ENCODE assay signal across 7 mouse cellular contexts in genomic region chr3:138442203-138442602, GRCm38 (mm10). TPM values are rescaled to one million over a fixed set of nuclear protein-coding genes. Genes with fewer than 3 reads are reported as not detected.
DNase-seq lines count a peak whose midpoint lies in the region; ATAC-seq lines count a peak whose summit lies in the region.

No protein-coding gene starts in this region.

- H3K9me3 ChIP-seq in lung, embryonic 16.5 days (ENCODE audit: control insufficient read depth, low read length), result no peaks in the 10 kb centered on the region
- no peaks in the 10 kb centered on the region for H3K9me3 ChIP-seq in forebrain, embryonic 10.5 days
- H3K9me3 ChIP-seq in limb, embryonic 15.5 days, result no peaks in the 10 kb centered on the region
- H3K9me3 ChIP-seq in stomach, embryonic 15.5 days, result no peaks in the 10 kb centered on the region

- no peaks in the 10 kb centered on the region for H3K27me3 ChIP-seq in lung, embryonic 16.5 days (ENCODE audit: control insufficient read depth, insufficient read depth, low read depth, low read length)
- H3K27me3 ChIP-seq in forebrain, embryonic 10.5 days (ENCODE audit: poor library complexity, severe bottlenecking), result no peaks in the 10 kb centered on the region
- H3K27me3 ChIP-seq in limb, embryonic 15.5 days, result no peaks in the 10 kb centered on the region
- no peaks in the 10 kb centered on the region for H3K27me3 ChIP-seq in stomach, embryonic 15.5 days (replicated peaks)

- no peak for DNase-seq in lung, postnatal 25 days (ENCODE audit: low spot score)
- DNase-seq in forebrain, embryonic 10.5 days (ENCODE audit: extremely low spot score, low spot score), result no peak
- no peak for DNase-seq in cerebellum, adult 11-12 months
- DNase-seq in urinary bladder, postnatal 25 days (ENCODE audit: low spot score), result no peak

- ATAC-seq in lung, embryonic 16.5 days (ENCODE audit: low read depth), result no peak
- 0 out of 2 replicates have a peak, but pooled peaks have one; percentile 3 for ATAC-seq in limb, embryonic 15.5 days (ENCODE audit: insufficient number of reproducible peaks, low FRiP score, low TSS enrichment, low read depth)
- no peak for ATAC-seq in stomach, embryonic 15.5 days (ENCODE audit: insufficient read depth, low FRiP score, low read depth)

- peak overlapping the region; percentile 96 for H3K4me3 ChIP-seq in lung, embryonic 16.5 days (ENCODE audit: low read length)
- peak overlapping the region; percentile 70 for H3K4me3 ChIP-seq in forebrain, embryonic 10.5 days
- peak overlapping the region; percentile 96 for H3K4me3 ChIP-seq in limb, embryonic 15.5 days
- H3K4me3 ChIP-seq in stomach, embryonic 15.5 days (replicated peaks), result peak overlapping the region; percentile 96

- peak overlapping the region; percentile 94 for H3K4me2 ChIP-seq in lung, embryonic 16.5 days (ENCODE audit: low read depth, low read length)
- peak overlapping the region; percentile 83 for H3K4me2 ChIP-seq in limb, embryonic 15.5 days
- H3K4me2 ChIP-seq in stomach, embryonic 15.5 days, result peak overlapping the region; percentile 86

- peak overlapping the region; percentile 86 for H3K27ac ChIP-seq in lung, embryonic 16.5 days (ENCODE audit: low read length)
- peak overlapping the region; percentile 95 for H3K27ac ChIP-seq in forebrain, embryonic 10.5 days
- peak overlapping the region; percentile 91 for H3K27ac ChIP-seq in limb, embryonic 15.5 days
- H3K27ac ChIP-seq in stomach, embryonic 15.5 days, result peak overlapping the region; percentile 85

- peak overlapping the region; percentile 84 for H3K9ac ChIP-seq in lung, embryonic 16.5 days (ENCODE audit: low read length)
- H3K9ac ChIP-seq in limb, embryonic 15.5 days, result peak overlapping the region; percentile 50
- H3K9ac ChIP-seq in stomach, embryonic 15.5 days, result peak overlapping the region; percentile 58

- under 1% methylated on average over 9 of the region's 9 CpGs for WGBS in lung, embryonic 16.5 days
- 4% methylated on average over 9 of the region's 9 CpGs for WGBS in forebrain, embryonic 10.5 days
- 3% methylated on average over 9 of the region's 9 CpGs for WGBS in limb, embryonic 15.5 days
- 2% methylated on average over 9 of the region's 9 CpGs for WGBS in stomach, embryonic 15.5 days

- H3K4me1 ChIP-seq in lung, embryonic 16.5 days (replicated peaks; ENCODE audit: control insufficient read depth, insufficient read depth, low read length), result peaks cover 9% of the 10 kb centered on the region
- H3K4me1 ChIP-seq in forebrain, embryonic 10.5 days, result peaks cover 28% of the 10 kb centered on the region
- peaks cover 11% of the 10 kb centered on the region for H3K4me1 ChIP-seq in limb, embryonic 15.5 days
- H3K4me1 ChIP-seq in stomach, embryonic 15.5 days, result peaks cover 9% of the 10 kb centered on the region

- peaks cover 6% of the 10 kb centered on the region for H3K36me3 ChIP-seq in lung, embryonic 16.5 days (ENCODE audit: control insufficient read depth, insufficient read depth, low read length)
- peaks cover 23% of the 10 kb centered on the region for H3K36me3 ChIP-seq in forebrain, embryonic 10.5 days (replicated peaks)
- H3K36me3 ChIP-seq in limb, embryonic 15.5 days, result peaks cover 22% of the 10 kb centered on the region
- 0 out of 2 replicates have a peak, but pooled peaks cover 8% of the 10 kb centered on the region for H3K36me3 ChIP-seq in stomach, embryonic 15.5 days

RNA-seq across cellular contexts. Expression of gene Adh5, which starts 0.7 kb away (rescaled TPM):
- polyA plus RNA-seq in lung, embryonic 16.5 days (2015; fragmentation: Nextera tagmentation; extraction: Ambion mirVana), result 212 and 215 TPM in 2 replicates
- 276 and 281 TPM in 2 replicates for polyA plus RNA-seq in forebrain, embryonic 10.5 days (2016; fragmentation: Nextera tagmentation; extraction: Ambion mirVana)
- polyA plus RNA-seq in limb, embryonic 15.5 days (2015; fragmentation: Nextera tagmentation; extraction: Ambion mirVana), result 154 and 166 TPM in 2 replicates
- polyA plus RNA-seq in stomach, embryonic 15.5 days (2015; fragmentation: Nextera tagmentation; extraction: Ambion mirVana), result 181 and 197 TPM in 2 replicates

RNA-seq across cellular contexts. Expression of gene Adh4, which starts 26.9 kb away (rescaled TPM):
- not detected in 2 replicates for polyA plus RNA-seq in lung, embryonic 16.5 days (2015; fragmentation: Nextera tagmentation; extraction: Ambion mirVana)
- polyA plus RNA-seq in forebrain, embryonic 10.5 days (2016; fragmentation: Nextera tagmentation; extraction: Ambion mirVana), result not detected in 2 replicates
- polyA plus RNA-seq in limb, embryonic 15.5 days (2015; fragmentation: Nextera tagmentation; extraction: Ambion mirVana), result 0.18 TPM in 1 of 2 replicates, not detected in the other
- polyA plus RNA-seq in stomach, embryonic 15.5 days (2015; fragmentation: Nextera tagmentation; extraction: Ambion mirVana), result 0.12 TPM in 1 of 2 replicates, not detected in the other

RNA-seq across cellular contexts. Expression of gene Metap1, which starts 47.1 kb away (rescaled TPM):
- 46.6 and 48.2 TPM in 2 replicates for polyA plus RNA-seq in lung, embryonic 16.5 days (2015; fragmentation: Nextera tagmentation; extraction: Ambion mirVana)
- polyA plus RNA-seq in forebrain, embryonic 10.5 days (2016; fragmentation: Nextera tagmentation; extraction: Ambion mirVana), result 45.2 and 45.9 TPM in 2 replicates
- 38.5 and 38.9 TPM in 2 replicates for polyA plus RNA-seq in limb, embryonic 15.5 days (2015; fragmentation: Nextera tagmentation; extraction: Ambion mirVana)
- 46.1 and 48.1 TPM in 2 replicates for polyA plus RNA-seq in stomach, embryonic 15.5 days (2015; fragmentation: Nextera tagmentation; extraction: Ambion mirVana)
